Mouse (Mus musculus) gastrocnemius, adult 2 months (tissue): ENCODE measurements around the gene Sh3bgrl. TPM values are rescaled to one million over a fixed set of nuclear protein-coding genes. Genes with fewer than 3 reads are reported as not detected.
"Not testable (repeated sequence)": the region's sequence is repeated elsewhere in the genome, so short reads cannot be mapped to it uniquely, and the experiment has no call there.

ENCODE experiments used
- DNase-seq: peaks from one replicate; pipeline ENCODE4 v3.0.0; 2022
- H3K27ac ChIP-seq: fragments of 200-600 bp; 2 replicates; pipeline ENCODE4 v1.8.1; 2022; ENCODE audit warnings: mild to moderate bottlenecking
- H3K4me3 ChIP-seq: fragments of 200-600 bp; 2 replicates; pipeline ENCODE4 v1.8.1; 2022; ENCODE audit warnings: mild to moderate bottlenecking, moderate library complexity
- CTCF ChIP-seq: fragments of 200-600 bp; IDR thresholded peaks from 2 replicates; pipeline ENCODE4 v1.8.1; 2022; ENCODE audit warnings: antibody characterized with exemption, mild to moderate bottlenecking, moderate library complexity
- intact Hi-C: fragments of 180-260 bp; cut with DNase I; formaldehyde crosslinking; loops from one replicate; pipeline ENCODE4 v1.15.1; 2025
- long read RNA-seq, 2 experiments: library from polyadenylated mRNA; stranded (forward); transcript quantifications; one replicate each; pipeline ENCODE4 v2.0.0; 2021
- total RNA-seq, 2 experiments: library from RNA; stranded (reverse); gene quantifications; 2 replicates each; pipeline ENCODE4 v1.2.3; 2021

The Sh3bgrl gene
- 10 to 100 TPM; 10.7 to 12.7 TPM for total RNA-seq
- long read RNA-seq, experiment 1, transcript Sh3bgrl-201 (4 exons, 2,882 nt) = major isoform, 15 of 24 reads
- long read RNA-seq, experiment 1, partial matches to known transcripts = 0 of 24 reads
- long read RNA-seq, experiment 1, other reads (novel, unspliced or antisense) = 9 of 24 reads
- long read RNA-seq, experiment 2, transcript Sh3bgrl-201 (4 exons, 2,882 nt) = major isoform, 10 of 14 reads
- long read RNA-seq, experiment 2, partial matches to known transcripts = 0 of 14 reads
- long read RNA-seq, experiment 2, other reads (novel, unspliced or antisense) = 4 of 14 reads

GRCm38 (mm10) chrX:109095245-109096242 lies at the start of gene Sh3bgrl:
Gene Sh3bgrl (plus strand): TSS chrX:109095365.
- intact Hi-C loops = loop anchor here (10.0 kb wide), 1 partner anchor 261 kb away; the partner anchor contains the start of gene Brwd3
- peak; percentile 80 for DNase-seq
- Histone ChIP-seq H3K27ac (peak within 1 kb of the TSS; percentile 85), H3K4me3 (peak within 1 kb of the TSS; percentile 79)
- TF ChIP-seq CTCF = no peak

- no peak for DNase-seq
- H3K4me3 ChIP-seq = no peak overlapping the region
- intact Hi-C loops = no loop called here
- no peak overlapping the region for H3K27ac ChIP-seq
- no peak for TF ChIP-seq CTCF
These were observed 47.4 kb upstream of the Sh3bgrl start for GRCm38 (mm10) chrX:109047773-109048172.

- no peak for TF ChIP-seq CTCF
- Histone ChIP-seq H3K27ac (no peak overlapping the region), H3K4me3 (no peak overlapping the region)
- no peak for DNase-seq
- intact Hi-C loops = no loop called here
These were observed 23.4 kb upstream of the Sh3bgrl start for GRCm38 (mm10) chrX:109071719-109072118.

- intact Hi-C loops = no loop called here
- no peak overlapping the region for H3K27ac ChIP-seq
- TF ChIP-seq CTCF = no peak
- DNase-seq = no peak
- H3K4me3 ChIP-seq = no peak overlapping the region
These were observed 19.4 kb upstream of the Sh3bgrl start for GRCm38 (mm10) chrX:109075716-109076115.

- intact Hi-C loops = no loop called here
- TF ChIP-seq CTCF = peak; percentile 51
These were observed 18.8 kb upstream of the Sh3bgrl start for GRCm38 (mm10) chrX:109076355-109076754.

GRCm38 (mm10) chrX:109079354-109079753 lies 15.8 kb upstream of the Sh3bgrl start:
- H3K27ac ChIP-seq, intact Hi-C loops, H3K4me3 ChIP-seq, DNase-seq: not testable (repeated sequence)

More at GRCm38 (mm10) chrX:109076355-109076754, 18.8 kb upstream of the Sh3bgrl start:
- no peak for DNase-seq
- Histone ChIP-seq H3K27ac (no peak overlapping the region), H3K4me3 (no peak overlapping the region)

GRCm38 (mm10) chrX:109087073-109087472 lies 8.1 kb upstream of the Sh3bgrl start:
- H3K27ac ChIP-seq = no peak overlapping the region
- DNase-seq = no peak
- H3K4me3 ChIP-seq = no peak overlapping the region
- peak; percentile 28; the same call in 1 of the 2 replicates for TF ChIP-seq CTCF
- intact Hi-C loops = no loop called here

GRCm38 (mm10) chrX:109094800-109095199 lies 365 bp upstream of the Sh3bgrl start:
- intact Hi-C loops = loop anchor here (10.0 kb wide), 1 partner anchor 260 kb away; the partner anchor contains the start of gene Brwd3

GRCm38 (mm10) chrX:109098511-109098910 lies 3.3 kb downstream of the Sh3bgrl start:
- TF ChIP-seq CTCF = no peak
- no peak overlapping the region; the same call in 1 of the 2 replicates for H3K27ac ChIP-seq
- no peak for DNase-seq
- no peak overlapping the region for H3K4me3 ChIP-seq
- intact Hi-C loops = loop anchor here (10.0 kb wide), 1 partner anchor 264 kb away; the partner anchor contains the start of gene Brwd3

More at GRCm38 (mm10) chrX:109094800-109095199, 365 bp upstream of the Sh3bgrl start:
- Histone ChIP-seq H3K27ac (peak overlapping the region; percentile 80), H3K4me3 (peak overlapping the region; percentile 79)
- no peak for TF ChIP-seq CTCF
- DNase-seq = no peak

GRCm38 (mm10) chrX:109100441-109100840 lies 5.3 kb downstream of the Sh3bgrl start:
- no peak overlapping the region for H3K27ac ChIP-seq
- no peak for TF ChIP-seq CTCF
- no peak overlapping the region for H3K4me3 ChIP-seq
- DNase-seq = no peak
- intact Hi-C loops = no loop called here

- no peak overlapping the region for H3K27ac ChIP-seq
- DNase-seq = no peak
- intact Hi-C loops = no loop called here
- H3K4me3 ChIP-seq = no peak overlapping the region
- no peak for TF ChIP-seq CTCF
These were observed 13.1 kb downstream of the Sh3bgrl start for GRCm38 (mm10) chrX:109108117-109108805.

- intact Hi-C loops = no loop called here
- no peak for TF ChIP-seq CTCF
- no peak overlapping the region for H3K4me3 ChIP-seq
- no peak overlapping the region for H3K27ac ChIP-seq
- no peak for DNase-seq
These were observed 17.7 kb downstream of the Sh3bgrl start for GRCm38 (mm10) chrX:109112885-109113284.
